Comparison of ENCODE assay signal across 25 mouse cellular contexts in the genomic region with DNA sequence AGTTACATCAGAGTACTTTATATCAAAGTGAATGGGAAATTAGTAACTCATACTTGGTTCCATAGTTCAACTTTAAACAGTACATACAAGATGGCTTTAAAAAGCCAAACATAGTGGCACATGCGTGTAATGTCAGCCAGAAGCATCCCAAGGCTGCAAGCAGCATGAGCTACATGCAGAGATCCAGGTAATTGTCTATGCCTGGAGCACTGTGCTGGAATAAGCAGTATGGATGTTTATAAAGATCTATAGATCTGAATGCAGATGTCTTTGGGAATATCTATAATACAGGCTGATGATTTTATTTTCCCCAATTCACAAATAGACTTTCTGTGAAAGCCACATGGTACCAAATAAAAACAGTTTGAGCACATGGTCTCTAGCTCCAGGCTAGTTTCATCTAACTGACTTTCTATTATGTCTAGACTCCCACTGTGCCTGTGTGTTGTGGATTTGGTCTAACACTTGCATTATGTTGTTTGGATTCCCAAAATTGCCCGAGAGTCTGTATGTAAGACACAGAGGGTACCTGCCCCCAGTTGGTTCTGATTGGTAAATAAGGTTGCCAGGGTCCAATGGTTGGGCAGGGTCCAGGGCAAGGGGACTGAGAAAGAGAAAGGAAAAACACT.
A peak's percentile ranks its signal among the peaks of the same experiment; 100 is the strongest.
DNase-seq lines count a peak whose midpoint lies in the region; ATAC-seq lines count a peak whose summit lies in the region.
"Had no signal": no experiment of that assay in that cellular context is flagged by ENCODE, and none has a peak within 500 bp of the region (broad histone marks: within the 10 kb centered on the region; RNA-seq: fewer than 3 reads in every experiment).

No protein-coding gene starts in this region.

- no peaks in the 10 kb centered on the region for H3K27me3 ChIP-seq in hindbrain, embryonic 16.5 days (replicated peaks; ENCODE audit: control insufficient read depth, insufficient read depth, low read length)
- H3K27me3 ChIP-seq in hindbrain, embryonic 12.5 days, result no peaks in the 10 kb centered on the region
- H3K27me3 ChIP-seq in midbrain, embryonic 14.5 days (ENCODE audit: control insufficient read depth, insufficient read depth, low read length), result no peaks in the 10 kb centered on the region
- no peaks in the 10 kb centered on the region for H3K27me3 ChIP-seq in midbrain, embryonic 10.5 days (ENCODE audit: low read depth, poor library complexity, severe bottlenecking)
- no peaks in the 10 kb centered on the region for H3K27me3 ChIP-seq in neural tube, embryonic 13.5 days
- H3K27me3 ChIP-seq in neural tube, embryonic 14.5 days (ENCODE audit: control insufficient read depth, insufficient read depth, low read length), result no peaks in the 10 kb centered on the region
- H3K27me3 ChIP-seq: forebrain, embryonic 13.5 days; heart, embryonic 13.5 days; hindbrain, embryonic 15.5 days had no signal

- peak; percentile 7 for DNase-seq in midbrain, embryonic 14.5 days
- DNase-seq in midbrain, embryonic 10.5 days (ENCODE audit: low spot score), result no peak
- no peak for DNase-seq in lung, postnatal 25 days (ENCODE audit: low spot score)
- DNase-seq: adrenal gland, adult 2 months; adrenal gland, postnatal 14 days; cerebellum, adult 11 months; cerebellum, adult 8-10 months; cerebellum, postnatal 14 days; gastrocnemius, postnatal 10 days; gastrocnemius, postnatal 36 days; heart, adult 2 months; heart, postnatal 14 days; heart, postnatal 4 days had no signal

- H3K4me2 ChIP-seq in hindbrain, embryonic 16.5 days (ENCODE audit: low read length), result no peak overlapping the region
- H3K4me2 ChIP-seq in hindbrain, embryonic 12.5 days (replicated peaks), result no peak overlapping the region
- H3K4me2 ChIP-seq in midbrain, embryonic 14.5 days (ENCODE audit: low read length), result no peak overlapping the region
- no peak overlapping the region for H3K4me2 ChIP-seq in neural tube, embryonic 13.5 days
- H3K4me2 ChIP-seq in neural tube, embryonic 14.5 days (ENCODE audit: low read depth, low read length), result no peak overlapping the region
- H3K4me2 ChIP-seq: forebrain, embryonic 13.5 days; heart, embryonic 13.5 days; hindbrain, embryonic 15.5 days had no signal

- no peaks in the 10 kb centered on the region for H3K4me1 ChIP-seq in hindbrain, embryonic 16.5 days (ENCODE audit: control insufficient read depth, insufficient read depth, low read depth, low read length)
- no peaks in the 10 kb centered on the region for H3K4me1 ChIP-seq in hindbrain, embryonic 12.5 days
- no peaks in the 10 kb centered on the region for H3K4me1 ChIP-seq in midbrain, embryonic 14.5 days (ENCODE audit: control insufficient read depth, insufficient read depth, low read length)
- H3K4me1 ChIP-seq in midbrain, embryonic 10.5 days, result no peaks in the 10 kb centered on the region
- no peaks in the 10 kb centered on the region for H3K4me1 ChIP-seq in neural tube, embryonic 13.5 days (replicated peaks)
- no peaks in the 10 kb centered on the region for H3K4me1 ChIP-seq in neural tube, embryonic 14.5 days (ENCODE audit: control insufficient read depth, insufficient read depth, low read length)
- H3K4me1 ChIP-seq: forebrain, embryonic 10.5 days; forebrain, embryonic 13.5 days; heart, embryonic 10.5 days; heart, embryonic 13.5 days; hindbrain, embryonic 15.5 days had no signal

- no peak overlapping the region for H3K4me3 ChIP-seq in hindbrain, embryonic 16.5 days (ENCODE audit: low read length)
- no peak overlapping the region for H3K4me3 ChIP-seq in hindbrain, embryonic 12.5 days
- no peak overlapping the region for H3K4me3 ChIP-seq in midbrain, embryonic 14.5 days (replicated peaks; ENCODE audit: low read depth, low read length)
- no peak overlapping the region for H3K4me3 ChIP-seq in midbrain, embryonic 10.5 days
- H3K4me3 ChIP-seq in neural tube, embryonic 13.5 days, result no peak overlapping the region
- no peak overlapping the region for H3K4me3 ChIP-seq in neural tube, embryonic 14.5 days (ENCODE audit: low read depth, low read length)
- H3K4me3 ChIP-seq: forebrain, embryonic 10.5 days; forebrain, embryonic 13.5 days; heart, adult 2 months; heart, embryonic 10.5 days; heart, embryonic 13.5 days; hindbrain, embryonic 15.5 days had no signal

- no peak overlapping the region for H3K9ac ChIP-seq in hindbrain, embryonic 16.5 days (ENCODE audit: low read depth, low read length)
- H3K9ac ChIP-seq in hindbrain, embryonic 12.5 days, result no peak overlapping the region
- H3K9ac ChIP-seq in midbrain, embryonic 14.5 days (replicated peaks; ENCODE audit: low read length), result no peak overlapping the region
- no peak overlapping the region for H3K9ac ChIP-seq in neural tube, embryonic 13.5 days
- no peak overlapping the region for H3K9ac ChIP-seq in neural tube, embryonic 14.5 days (replicated peaks; ENCODE audit: low read depth, low read length)
- H3K9ac ChIP-seq: forebrain, embryonic 13.5 days; heart, embryonic 13.5 days; hindbrain, embryonic 15.5 days had no signal

- no peak overlapping the region for H3K27ac ChIP-seq in hindbrain, embryonic 16.5 days (ENCODE audit: low read depth, low read length)
- H3K27ac ChIP-seq in hindbrain, embryonic 12.5 days, result no peak overlapping the region
- H3K27ac ChIP-seq in midbrain, embryonic 14.5 days (replicated peaks; ENCODE audit: low read depth, low read length), result no peak overlapping the region
- no peak overlapping the region for H3K27ac ChIP-seq in midbrain, embryonic 10.5 days (replicated peaks)
- no peak overlapping the region for H3K27ac ChIP-seq in neural tube, embryonic 13.5 days (replicated peaks)
- H3K27ac ChIP-seq in neural tube, embryonic 14.5 days (ENCODE audit: low read depth, low read length), result no peak overlapping the region
- H3K27ac ChIP-seq: forebrain, embryonic 10.5 days; forebrain, embryonic 13.5 days; heart, adult 2 months; heart, embryonic 10.5 days; heart, embryonic 13.5 days; hindbrain, embryonic 15.5 days had no signal

- WGBS in hindbrain, embryonic 16.5 days, result 69% methylated on average over 2 of the region's 2 CpGs
- WGBS in hindbrain, embryonic 12.5 days, result 78% methylated on average over 2 of the region's 2 CpGs
- 78% methylated on average over 2 of the region's 2 CpGs for WGBS in midbrain, embryonic 14.5 days
- 78% methylated on average over 2 of the region's 2 CpGs for WGBS in midbrain, embryonic 10.5 days
- 55% methylated on average over 2 of the region's 2 CpGs for whole genome bisulfite sequencing in neural tube, embryonic 13.5 days
- WGBS in neural tube, embryonic 14.5 days, result 54% methylated on average over 2 of the region's 2 CpGs

- no peaks in the 10 kb centered on the region for H3K9me3 ChIP-seq in hindbrain, embryonic 16.5 days (ENCODE audit: control insufficient read depth, low read length)
- H3K9me3 ChIP-seq in hindbrain, embryonic 12.5 days (replicated peaks), result no peaks in the 10 kb centered on the region
- H3K9me3 ChIP-seq in midbrain, embryonic 14.5 days (ENCODE audit: control insufficient read depth, low read length), result no peaks in the 10 kb centered on the region
- H3K9me3 ChIP-seq in midbrain, embryonic 10.5 days (replicated peaks), result no peaks in the 10 kb centered on the region
- H3K9me3 ChIP-seq in neural tube, embryonic 13.5 days, result no peaks in the 10 kb centered on the region
- no peaks in the 10 kb centered on the region for H3K9me3 ChIP-seq in neural tube, embryonic 14.5 days (ENCODE audit: control insufficient read depth, low read length)
- H3K9me3 ChIP-seq: forebrain, embryonic 10.5 days; forebrain, embryonic 13.5 days; heart, embryonic 10.5 days; heart, embryonic 13.5 days; hindbrain, embryonic 15.5 days had no signal

- ATAC-seq in hindbrain, embryonic 16.5 days, result 0 out of 2 replicates have a peak, but pooled peaks have one; percentile 30
- no peak for ATAC-seq in hindbrain, embryonic 12.5 days (ENCODE audit: low FRiP score)
- no peak for ATAC-seq in midbrain, embryonic 14.5 days (ENCODE audit: low FRiP score, low TSS enrichment)
- peak; percentile 69; the same call in 1 of the 2 replicates for ATAC-seq in neural tube, embryonic 13.5 days (ENCODE audit: low read depth)
- ATAC-seq in neural tube, embryonic 14.5 days (ENCODE audit: low read depth), result peak; percentile 87; the same call in 1 of the 2 replicates
- ATAC-seq: CD4-positive, CD25-positive, alpha-beta regulatory T cell, adult 4 months; forebrain, embryonic 13.5 days; forebrain, embryonic 16.5 days; inflammation-experienced regulatory T-cells, adult 6 months had no signal

- no peaks in the 10 kb centered on the region for H3K36me3 ChIP-seq in hindbrain, embryonic 16.5 days (ENCODE audit: control insufficient read depth, insufficient read depth, low read length)
- no peaks in the 10 kb centered on the region for H3K36me3 ChIP-seq in hindbrain, embryonic 12.5 days
- H3K36me3 ChIP-seq in midbrain, embryonic 14.5 days (ENCODE audit: control insufficient read depth, insufficient read depth, low read length), result no peaks in the 10 kb centered on the region
- H3K36me3 ChIP-seq in midbrain, embryonic 10.5 days, result no peaks in the 10 kb centered on the region
- H3K36me3 ChIP-seq in neural tube, embryonic 13.5 days, result no peaks in the 10 kb centered on the region
- H3K36me3 ChIP-seq in neural tube, embryonic 14.5 days (ENCODE audit: control insufficient read depth, insufficient read depth, low read length), result no peaks in the 10 kb centered on the region
- H3K36me3 ChIP-seq: forebrain, embryonic 10.5 days; heart, embryonic 10.5 days; heart, embryonic 13.5 days; hindbrain, embryonic 15.5 days had no signal

Comparison
In these comparisons a context has a peak if more than half of its experiments do, and no peak if none do; other contexts are left out.
1. ATAC-seq: peak in hindbrain, embryonic 16.5 days (single experiment), neural tube, embryonic 13.5 days (single experiment) and neural tube, embryonic 14.5 days (single experiment); none in hindbrain, embryonic 12.5 days (single experiment) and midbrain, embryonic 14.5 days (single experiment).